ENCODE assay signal across 9 mouse cellular contexts in the genomic region with DNA sequence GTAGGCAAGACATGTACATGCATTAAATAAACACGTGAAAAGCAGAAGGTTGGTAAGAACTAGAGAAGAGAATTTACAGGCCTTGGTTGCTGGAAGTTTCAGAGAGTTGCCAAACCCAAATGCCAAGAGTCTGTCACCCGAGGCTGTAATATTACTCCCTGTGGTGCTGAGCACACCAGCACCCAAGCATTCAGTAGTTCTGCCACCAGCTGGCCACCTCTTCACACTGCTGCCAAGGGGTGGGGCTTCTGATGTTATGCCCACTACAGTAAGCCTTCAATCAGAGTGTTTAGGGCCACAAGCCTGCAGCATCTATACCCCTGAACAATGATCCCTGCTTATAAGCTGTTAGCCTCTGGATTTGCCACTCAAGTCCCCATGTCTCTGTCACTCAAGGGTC. TPM values are rescaled to one million over a fixed set of nuclear protein-coding genes. Genes with fewer than 3 reads are reported as not detected.
DNase-seq lines count a peak whose midpoint lies in the region; TF ChIP-seq lines count a peak whose summit lies in the region.
"Had no signal": no experiment of that assay in that cellular context is flagged by ENCODE, and none has a peak within 500 bp of the region (broad histone marks: within the 10 kb centered on the region; RNA-seq: fewer than 3 reads in every experiment).

No protein-coding gene starts in this region.

- intact Hi-C loops in gastrocnemius, postnatal 36 days (cut with DNase I), result no loop called here
- intact Hi-C loops in left cerebral cortex, postnatal 25 days (cut with DNase I), result no loop called here

- peaks cover 11% of the 10 kb centered on the region for H3K4me1 ChIP-seq in spleen, adult 2 months (ENCODE audit: control insufficient read depth, insufficient read depth, insufficient read length)

- H3K27ac ChIP-seq in spleen, adult 2 months (ENCODE audit: insufficient read depth, low read length), result no peak overlapping the region

- WGBS in spleen, adult 2 months, result 37% methylated on average over 2 of the region's 2 CpGs

- H3K27me3 ChIP-seq in spleen, adult 2 months (ENCODE audit: control insufficient read depth, insufficient read depth, low read length), result no peaks in the 10 kb centered on the region

- TF ChIP-seq POLR2A in spleen, adult 2 months (IDR thresholded peaks at IDR 0.05; ENCODE audit: low read depth, low read length), result no peak

- no peak overlapping the region for H3K4me3 ChIP-seq in spleen, adult 2 months (ENCODE audit: extremely low read depth, insufficient read depth, insufficient read length)

- DNase-seq in gastrocnemius, adult 18-20 months (ENCODE audit: low spot score), result peak; percentile 38
- DNase-seq in gastrocnemius, postnatal 36 days, result no peak
- DNase-seq in spleen, adult 2 months (ENCODE audit: low read depth in 1 of 2, low spot score in 2 of 2), result no peak
- no peak for DNase-seq in spleen, postnatal 14 days (ENCODE audit: low spot score in 2 of 2)
- peak; percentile 49 for DNase-seq in kidney, postnatal 14 days
- DNase-seq in thymus, postnatal 25 days, result peak; percentile 51
- DNase-seq in left cerebral cortex, postnatal 25 days (ENCODE audit: low spot score in 2 of 2), result no peak
- no peak for DNase-seq in layer of hippocampus, postnatal 36 days
- DNase-seq: right cerebral cortex, postnatal 4 days had no signal

- TF ChIP-seq CTCF in spleen, adult 2 months (IDR thresholded peaks at IDR 0.05; ENCODE audit: extremely low read depth, insufficient read depth, insufficient read length, insufficient replicate concordance), result peak; percentile 8; the same call in 1 of the 2 replicates

- no peaks in the 10 kb centered on the region for H3K36me3 ChIP-seq in spleen, adult 2 months (ENCODE audit: control insufficient read depth, insufficient read depth, low read length)

RNA-seq across cellular contexts. Expression of a gene that starts 13.9 kb away (rescaled TPM):
- 10 to 100 TPM; 24.5 to 25.4 TPM for total RNA-seq in gastrocnemius, adult 18-20 months (2021)
- total RNA-seq in gastrocnemius, postnatal 36 days (2021), result 10 to 100 TPM; 28.2 to 31.1 TPM
- 147 and 188 TPM in 2 replicates for polyA plus RNA-seq in spleen, adult 2 months (2012; rRNA removed)
- total RNA-seq in left cerebral cortex, postnatal 25 days (2021), result 10 to 100 TPM; 77.6 to 96.5 TPM
- 10 to 100 TPM; 86.7 to 99.5 TPM for total RNA-seq in layer of hippocampus, postnatal 36 days (2021)

RNA-seq across cellular contexts. Expression of a gene that starts 32.1 kb away (rescaled TPM):
- total RNA-seq in gastrocnemius, adult 18-20 months (2021), result 1 to 10 TPM; 2.7 to 2.8 TPM
- 1 to 10 TPM; 2.7 to 3.6 TPM for total RNA-seq in gastrocnemius, postnatal 36 days (2021)
- polyA plus RNA-seq in spleen, adult 2 months (2012; rRNA removed), result 0.55 and 0.70 TPM in 2 replicates
- 1 to 10 TPM; 6.1 to 7.7 TPM for total RNA-seq in left cerebral cortex, postnatal 25 days (2021)
- total RNA-seq in layer of hippocampus, postnatal 36 days (2021), result 1 to 10 TPM; 6.3 to 6.4 TPM

RNA-seq across cellular contexts. Expression of a gene that starts 32.1 kb away (rescaled TPM):
- total RNA-seq in gastrocnemius, adult 18-20 months (2021), result under 1 TPM; 0.68 to 0.78 TPM
- 1 to 10 TPM in 1 of 2 experiments, under 1 TPM in 1; 0.59 to 1.6 TPM for total RNA-seq in gastrocnemius, postnatal 36 days (2021)
- polyA plus RNA-seq in spleen, adult 2 months (2012; rRNA removed), result 0.15 and 0.29 TPM in 2 replicates
- 1 to 10 TPM; 1.7 to 1.8 TPM for total RNA-seq in left cerebral cortex, postnatal 25 days (2021)
- under 1 TPM; 0.71 to 0.92 TPM for total RNA-seq in layer of hippocampus, postnatal 36 days (2021)

Comparison
In these comparisons a context has a peak if more than half of its experiments do, and no peak if none do; other contexts are left out.
1. DNase-seq: peak in gastrocnemius, adult 18-20 months (single experiment), kidney, postnatal 14 days (single experiment) and thymus, postnatal 25 days (single experiment); none in gastrocnemius, postnatal 36 days (0 of 2), spleen, adult 2 months (0 of 2), spleen, postnatal 14 days (0 of 2), left cerebral cortex, postnatal 25 days (0 of 2) and layer of hippocampus, postnatal 36 days (0 of 2).